Mouse (Mus musculus): Measurements from ENCODE around the gene Prkar1b. TPM values are rescaled to one million over a fixed set of nuclear protein-coding genes. Genes with fewer than 3 reads are reported as not detected.

Gene Prkar1b
- polyA plus RNA-seq (2011; ENCODE audit: insufficient read depth, insufficient read length, low replicate concordance, missing spikeins) = 6.6 TPM in 1 of 2 replicates, not detected in the other

DNA sequence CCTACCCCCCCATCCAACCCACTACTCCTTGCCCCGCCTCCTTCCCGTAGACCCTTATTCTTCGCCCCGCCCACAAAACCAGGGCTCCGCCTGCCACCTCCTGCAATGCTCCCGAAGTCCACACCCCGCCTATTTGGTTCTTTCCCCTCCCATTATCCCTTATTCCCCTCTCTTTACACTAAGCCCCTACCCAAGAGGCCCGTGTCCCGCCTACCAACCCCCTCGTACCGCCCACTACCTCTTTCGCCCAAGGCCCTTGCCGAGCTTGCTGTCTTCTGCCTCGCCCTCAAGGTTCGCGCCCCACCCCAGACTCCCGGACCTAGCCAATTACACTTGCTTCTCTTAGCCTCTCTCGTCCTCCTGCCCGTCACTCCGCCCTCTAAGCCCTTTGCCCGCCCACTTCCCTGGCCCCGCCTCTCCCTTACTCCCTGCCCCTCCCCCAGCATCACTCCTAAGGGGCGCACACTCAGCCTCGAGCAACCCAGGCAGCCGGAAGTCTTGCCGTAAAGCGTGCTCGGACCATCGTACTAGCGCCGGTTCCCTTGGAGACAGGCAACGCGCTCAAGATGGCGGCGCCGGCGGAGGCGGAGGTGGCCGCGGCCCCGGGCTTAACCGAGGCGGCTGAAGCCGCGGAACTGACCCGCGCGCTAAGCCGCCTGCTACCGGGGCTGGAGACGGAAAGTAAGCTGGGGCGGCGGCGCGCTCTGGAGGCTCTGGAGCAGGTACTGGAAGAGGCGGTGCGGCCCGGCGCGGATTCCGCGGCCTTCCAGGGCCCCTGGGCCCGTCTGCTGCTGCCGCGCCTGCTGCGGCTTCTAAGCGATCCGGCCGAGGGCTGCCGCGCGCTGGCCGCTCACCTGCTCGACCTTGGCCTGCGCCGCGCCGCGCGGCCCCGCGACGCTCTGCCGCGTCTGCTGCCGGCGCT is at the start of gene Prkar1b, which contains the start of gene Dnaaf5:
Gene Prkar1b (minus strand): TSS at position 321 of the 922 bp plus-strand sequence.
Gene Dnaaf5 (plus strand): TSS at position 543 of the 922 bp plus-strand sequence.
- TF ChIP-seq CTCF (IDR thresholded peaks at IDR 0.05; ENCODE audit: control insufficient read depth, insufficient read depth, low read length) (no peak), POLR2A (IDR thresholded peaks at IDR 0.05; ENCODE audit: borderline replicate concordance, control insufficient read depth, low read depth, low read length) (peak; percentile 30; the same call in 1 of the 2 replicates)
- peaks cover 3% of the 10 kb centered on the region; the same call in 1 of the 2 replicates for H3K4me1 ChIP-seq (ENCODE audit: control insufficient read depth, insufficient read depth, low read length)
- WGBS = under 1% methylated on average over 87 of the region's 87 CpGs
- H3K27ac ChIP-seq (ENCODE audit: control insufficient read depth, insufficient read depth, low read depth, low read length, poor library complexity) = peak within 1 kb of the TSS; percentile 84
- peak within 1 kb of the TSS; percentile 77 for H3K4me3 ChIP-seq (replicated peaks; ENCODE audit: control insufficient read depth, low read depth, low read length)

DNA sequence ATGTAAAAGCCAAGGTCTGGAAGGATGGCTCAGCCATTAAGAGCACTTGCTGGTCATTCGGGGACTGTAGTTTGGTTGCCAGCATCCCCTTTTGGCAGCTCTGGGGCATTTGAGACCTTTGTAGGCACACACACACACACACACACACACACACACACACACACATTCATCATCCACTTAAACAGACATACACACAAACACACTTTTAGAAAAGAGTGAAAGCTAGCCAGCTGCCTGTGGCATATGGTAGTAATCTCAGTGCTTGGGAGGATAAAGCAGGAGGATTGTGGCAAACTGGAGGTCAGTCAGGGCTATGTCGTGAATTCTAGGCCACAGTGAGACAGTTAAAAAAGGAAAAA is 49.8 kb upstream of the Prkar1b start:
- Histone ChIP-seq H3K4me3 (replicated peaks; ENCODE audit: control insufficient read depth, low read depth, low read length) (peak overlapping the region; percentile 65), H3K27ac (ENCODE audit: control insufficient read depth, insufficient read depth, low read depth, low read length, poor library complexity) (peak overlapping the region; percentile 73), H3K4me1 (ENCODE audit: control insufficient read depth, insufficient read depth, low read length) (peaks cover 23% of the 10 kb centered on the region)
- WGBS = 39% methylated on average over 2 of the region's 2 CpGs
- TF ChIP-seq POLR2A (IDR thresholded peaks at IDR 0.05; ENCODE audit: borderline replicate concordance, control insufficient read depth, low read depth, low read length) = no peak
- no peak for TF ChIP-seq CTCF (IDR thresholded peaks at IDR 0.05; ENCODE audit: control insufficient read depth, insufficient read depth, low read length)

DNA sequence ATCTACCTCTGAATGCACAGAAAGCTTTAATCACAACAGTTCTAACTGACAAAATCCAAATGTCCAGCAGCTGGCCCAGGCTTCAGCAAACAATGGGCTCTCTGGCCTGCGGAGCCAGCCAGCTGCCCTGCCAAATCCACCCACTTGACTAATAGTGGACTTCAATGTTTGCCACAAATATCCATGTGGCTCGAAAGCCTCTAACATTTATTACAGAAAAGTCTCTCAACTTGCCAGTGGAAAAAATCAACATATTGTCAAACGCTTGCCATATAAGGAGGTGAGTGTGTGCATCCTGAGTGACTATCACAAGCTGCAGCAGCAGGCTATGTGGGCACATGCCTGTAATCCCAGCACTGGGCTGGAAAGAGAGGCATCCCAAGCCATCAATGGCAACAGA is 49.0 kb upstream of the Prkar1b start:
- no peak overlapping the region for H3K27ac ChIP-seq (ENCODE audit: control insufficient read depth, insufficient read depth, low read depth, low read length, poor library complexity)
- H3K4me1 ChIP-seq (ENCODE audit: control insufficient read depth, insufficient read depth, low read length) = peaks cover 23% of the 10 kb centered on the region
- no peak overlapping the region for H3K4me3 ChIP-seq (replicated peaks; ENCODE audit: control insufficient read depth, low read depth, low read length)
- WGBS = 77% methylated on average over 3 of the region's 3 CpGs
- TF ChIP-seq POLR2A (IDR thresholded peaks at IDR 0.05; ENCODE audit: borderline replicate concordance, control insufficient read depth, low read depth, low read length) (no peak), CTCF (IDR thresholded peaks at IDR 0.05; ENCODE audit: control insufficient read depth, insufficient read depth, low read length) (no peak)

DNA sequence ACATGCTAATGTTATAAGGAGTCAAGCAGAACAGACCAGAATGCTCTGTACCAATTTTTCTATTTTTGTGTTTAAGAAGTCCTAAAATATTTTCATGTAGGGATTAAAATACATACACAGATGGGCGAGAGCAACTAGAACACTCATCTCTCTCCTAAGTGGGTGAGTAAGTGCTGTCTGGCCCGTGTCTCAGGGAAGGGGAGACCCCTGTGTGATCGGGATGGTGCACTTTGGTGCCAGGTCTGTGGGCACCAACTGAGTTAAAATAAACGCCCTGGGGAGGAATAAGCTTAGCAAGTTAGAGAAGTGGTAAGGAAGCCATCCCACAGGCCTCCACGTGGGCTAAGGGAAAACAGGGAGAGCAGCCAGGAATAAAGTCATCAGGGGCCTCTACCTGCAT is 41.2 kb upstream of the Prkar1b start:
- peaks cover 3% of the 10 kb centered on the region for H3K4me1 ChIP-seq (ENCODE audit: control insufficient read depth, insufficient read depth, low read length)
- H3K27ac ChIP-seq (ENCODE audit: control insufficient read depth, insufficient read depth, low read depth, low read length, poor library complexity) = no peak overlapping the region
- TF ChIP-seq POLR2A (IDR thresholded peaks at IDR 0.05; ENCODE audit: borderline replicate concordance, control insufficient read depth, low read depth, low read length) (no peak), CTCF (IDR thresholded peaks at IDR 0.05; ENCODE audit: control insufficient read depth, insufficient read depth, low read length) (no peak)
- 76% methylated on average over 5 of the region's 5 CpGs for WGBS
- no peak overlapping the region for H3K4me3 ChIP-seq (replicated peaks; ENCODE audit: control insufficient read depth, low read depth, low read length)

DNA sequence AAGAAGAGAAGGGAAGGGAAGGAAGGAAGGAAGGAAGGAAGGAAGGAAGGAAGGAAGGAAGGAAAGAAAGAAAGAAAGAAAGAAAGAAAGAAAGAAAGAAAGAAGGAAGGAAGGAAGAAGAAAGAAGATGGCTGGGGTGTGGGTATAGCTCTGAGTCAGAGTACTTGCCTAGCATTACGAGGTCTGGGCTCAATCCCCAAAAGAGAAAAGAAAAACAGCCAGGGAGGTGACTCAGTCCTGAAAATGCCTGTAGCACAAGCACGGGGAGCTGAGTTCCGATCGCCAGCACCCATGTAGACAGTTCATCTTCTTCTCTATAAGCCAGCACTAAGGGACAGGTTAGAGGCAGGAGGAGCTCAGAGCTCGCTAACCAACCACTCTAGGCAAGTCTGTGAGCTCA is 39.9 kb upstream of the Prkar1b start:
- WGBS = 83% methylated on average over 5 of the region's 5 CpGs

DNA sequence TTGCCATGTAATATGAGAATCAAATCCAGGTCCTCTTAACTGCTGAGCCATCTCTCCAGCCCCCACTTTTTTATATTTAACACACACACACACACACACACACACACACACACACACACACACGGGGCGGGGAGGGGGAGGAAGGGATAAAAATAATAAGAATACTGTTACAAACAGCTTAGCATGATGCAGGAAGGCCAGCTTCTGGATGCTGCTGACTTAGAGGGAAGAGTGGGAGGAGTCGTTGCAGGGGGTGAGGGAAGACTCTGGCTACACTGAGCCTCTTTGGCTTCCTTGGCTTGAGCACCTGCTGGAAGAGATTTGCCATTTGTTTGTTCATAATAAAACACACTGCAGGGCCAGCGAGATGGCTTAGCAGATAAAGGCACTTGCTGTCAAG is 35.1 kb upstream of the Prkar1b start:
- H3K27ac ChIP-seq (ENCODE audit: control insufficient read depth, insufficient read depth, low read depth, low read length, poor library complexity) = no peak overlapping the region
- no peak overlapping the region for H3K4me3 ChIP-seq (replicated peaks; ENCODE audit: control insufficient read depth, low read depth, low read length)
- no peaks in the 10 kb centered on the region for H3K4me1 ChIP-seq (ENCODE audit: control insufficient read depth, insufficient read depth, low read length)
- TF ChIP-seq CTCF (IDR thresholded peaks at IDR 0.05; ENCODE audit: control insufficient read depth, insufficient read depth, low read length) (no peak), POLR2A (IDR thresholded peaks at IDR 0.05; ENCODE audit: borderline replicate concordance, control insufficient read depth, low read depth, low read length) (no peak)
- WGBS = 81% methylated on average over 4 of the region's 4 CpGs

More for the DNA sequence above, 39.9 kb upstream of the Prkar1b start:
- TF ChIP-seq POLR2A (IDR thresholded peaks at IDR 0.05; ENCODE audit: borderline replicate concordance, control insufficient read depth, low read depth, low read length) = no peak
- no peak for TF ChIP-seq CTCF (IDR thresholded peaks at IDR 0.05; ENCODE audit: control insufficient read depth, insufficient read depth, low read length)
- no peak overlapping the region for H3K27ac ChIP-seq (ENCODE audit: control insufficient read depth, insufficient read depth, low read depth, low read length, poor library complexity)
- H3K4me3 ChIP-seq (replicated peaks; ENCODE audit: control insufficient read depth, low read depth, low read length) = no peak overlapping the region
- no peaks in the 10 kb centered on the region; the same call in 1 of the 2 replicates for H3K4me1 ChIP-seq (ENCODE audit: control insufficient read depth, insufficient read depth, low read length)

DNA sequence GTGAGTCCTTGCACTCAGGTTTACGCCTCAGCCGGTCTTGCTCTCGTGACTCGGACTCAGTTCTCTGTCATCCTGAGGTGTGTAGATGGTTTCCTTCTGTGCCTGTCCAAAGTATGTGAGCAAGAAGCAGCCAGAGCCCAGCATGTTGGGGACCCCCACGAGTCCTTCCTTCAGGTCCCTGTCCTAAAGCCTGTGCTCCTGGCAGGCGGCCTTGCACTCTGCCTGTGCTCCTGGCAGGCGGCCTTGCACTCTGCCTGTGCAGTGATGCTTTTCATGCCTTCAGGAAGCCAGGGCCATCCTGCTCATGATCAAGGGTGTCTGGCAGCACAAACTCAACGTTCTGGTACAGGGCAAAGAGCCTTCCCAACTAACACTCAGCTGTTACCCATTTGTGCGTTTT is 33.8 kb upstream of the Prkar1b start:
- no peak overlapping the region for H3K27ac ChIP-seq (ENCODE audit: control insufficient read depth, insufficient read depth, low read depth, low read length, poor library complexity)
- no peaks in the 10 kb centered on the region for H3K4me1 ChIP-seq (ENCODE audit: control insufficient read depth, insufficient read depth, low read length)
- TF ChIP-seq CTCF (IDR thresholded peaks at IDR 0.05; ENCODE audit: control insufficient read depth, insufficient read depth, low read length) (no peak), POLR2A (IDR thresholded peaks at IDR 0.05; ENCODE audit: borderline replicate concordance, control insufficient read depth, low read depth, low read length) (no peak)
- H3K4me3 ChIP-seq (replicated peaks; ENCODE audit: control insufficient read depth, low read depth, low read length) = no peak overlapping the region
- 88% methylated on average over 9 of the region's 9 CpGs for WGBS

DNA sequence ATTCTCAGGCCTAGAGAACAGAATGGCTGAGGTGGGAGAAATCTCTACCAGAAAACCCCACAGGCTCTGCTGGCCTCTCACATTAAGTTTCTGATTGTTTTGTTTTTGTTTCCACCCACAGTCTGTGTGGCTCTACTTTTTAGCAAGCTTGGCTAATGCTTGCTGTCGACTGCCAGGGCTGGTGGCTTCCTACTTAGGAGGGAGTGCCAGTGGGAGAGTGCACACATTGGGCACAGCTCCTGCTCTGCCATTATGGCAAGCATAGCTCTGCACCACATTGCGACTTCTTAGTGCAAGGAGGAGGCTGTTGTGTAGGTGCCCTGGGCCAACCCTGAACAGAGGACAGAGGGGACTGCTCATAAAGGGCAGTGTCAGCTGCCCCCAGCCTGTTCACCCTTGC is 33.3 kb upstream of the Prkar1b start:
- 84% methylated on average over 2 of the region's 2 CpGs for WGBS
- Histone ChIP-seq H3K4me3 (replicated peaks; ENCODE audit: control insufficient read depth, low read depth, low read length) (no peak overlapping the region), H3K4me1 (ENCODE audit: control insufficient read depth, insufficient read depth, low read length) (no peaks in the 10 kb centered on the region), H3K27ac (ENCODE audit: control insufficient read depth, insufficient read depth, low read depth, low read length, poor library complexity) (no peak overlapping the region)
- TF ChIP-seq CTCF (IDR thresholded peaks at IDR 0.05; ENCODE audit: control insufficient read depth, insufficient read depth, low read length) = no peak
- no peak for TF ChIP-seq POLR2A (IDR thresholded peaks at IDR 0.05; ENCODE audit: borderline replicate concordance, control insufficient read depth, low read depth, low read length)

All from bone marrow, adult 2 months (tissue).